Mouse (Mus musculus) heart, postnatal 25 days (tissue): Measurements from ENCODE around the gene Fars2. TPM values are rescaled to one million over a fixed set of nuclear protein-coding genes. Genes with fewer than 3 reads are reported as not detected.
"Not testable (repeated sequence)": the region's sequence is repeated elsewhere in the genome, so short reads cannot be mapped to it uniquely, and the experiment has no call there.

ENCODE experiments used
- DNase-seq: peaks from one replicate; pipeline ENCODE4 v3.0.0; 2022; ENCODE audit warnings: low spot score
- intact Hi-C: fragments of 180-260 bp; cut with DNase I; formaldehyde crosslinking; loops from one replicate; pipeline ENCODE4 v1.15.1; 2025
- total RNA-seq, 2 experiments: library from RNA; stranded (reverse); gene quantifications; 2 replicates each; pipeline ENCODE4 v1.2.3; 2021

Fars2 gene
- total RNA-seq, 2 experiments from 2014 or later = 70.4 to 76.9 TPM

- intact Hi-C loops = no loop called here
- no peak for DNase-seq
Measured at GRCm38 (mm10) chr13:36330542-36330941, 213.3 kb downstream of the Fars2 start.

DNA sequence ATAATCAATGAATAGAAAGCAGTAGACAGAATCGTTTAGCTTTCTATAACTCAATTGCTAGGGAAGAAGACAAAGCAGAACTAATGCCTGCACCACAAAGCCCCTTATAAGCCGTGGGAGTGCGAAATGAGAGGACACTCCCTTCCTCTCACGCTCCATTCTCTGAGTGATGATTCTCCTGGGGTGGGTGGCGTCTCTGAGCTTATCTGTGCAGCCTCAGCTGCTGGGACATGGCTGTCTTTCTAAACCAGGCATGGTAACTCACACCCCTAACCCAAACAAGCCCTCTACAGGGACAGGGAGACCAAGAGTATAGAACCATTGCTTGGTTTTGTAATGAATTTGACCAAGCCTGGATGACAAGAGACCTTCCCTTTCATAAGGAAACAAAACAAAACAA is 217.5 kb downstream of the Fars2 start:
- DNase-seq = no peak
- intact Hi-C loops = no loop called here

DNA sequence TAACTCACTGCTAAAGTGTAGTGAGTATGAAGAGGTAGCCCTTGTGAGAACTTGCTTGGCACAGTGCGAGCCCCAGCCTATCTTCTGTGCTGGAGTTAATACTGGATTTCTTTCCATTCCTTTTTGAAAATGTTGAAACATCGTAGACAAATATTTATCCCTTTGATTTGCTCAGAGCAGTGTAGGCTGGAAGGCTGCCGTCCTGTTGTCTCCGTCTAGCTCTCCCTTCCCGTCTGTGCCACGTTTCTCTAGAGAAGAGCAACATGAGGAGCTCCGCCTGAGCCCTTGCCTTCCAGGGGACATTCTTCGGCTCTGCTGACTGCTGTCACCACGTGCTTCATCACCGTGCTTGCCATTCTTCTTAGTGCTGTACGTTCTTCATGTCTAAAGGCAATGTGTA is 234.3 kb downstream of the Fars2 start:
- intact Hi-C loops = no loop called here

GRCm38 (mm10) chr13:36357469-36357868 is 240.3 kb downstream of the Fars2 start:
- no peak for DNase-seq
- intact Hi-C loops = no loop called here

More for the DNA sequence above, 234.3 kb downstream of the Fars2 start:
- DNase-seq = no peak

DNA sequence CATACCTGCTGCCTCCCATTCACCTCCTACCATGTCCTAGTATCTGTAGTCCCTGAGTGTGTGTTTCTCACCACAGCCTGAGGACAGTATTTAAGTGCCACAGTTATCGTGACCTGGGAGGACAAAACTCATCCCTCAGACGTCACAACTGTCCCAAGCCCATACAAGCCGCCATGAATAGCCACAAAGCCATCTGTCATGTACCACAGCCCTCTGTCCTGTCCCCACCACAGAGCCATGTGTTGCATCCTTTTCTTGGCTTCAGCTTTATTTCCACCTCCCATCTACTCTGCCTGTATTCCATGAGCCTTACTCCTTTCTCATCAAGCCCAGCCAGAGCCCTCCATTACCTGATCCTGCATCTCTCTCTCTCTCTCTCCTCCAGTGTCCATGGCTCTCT is 244.2 kb downstream of the Fars2 start:
- DNase-seq = no peak
- intact Hi-C loops = no loop called here

DNA sequence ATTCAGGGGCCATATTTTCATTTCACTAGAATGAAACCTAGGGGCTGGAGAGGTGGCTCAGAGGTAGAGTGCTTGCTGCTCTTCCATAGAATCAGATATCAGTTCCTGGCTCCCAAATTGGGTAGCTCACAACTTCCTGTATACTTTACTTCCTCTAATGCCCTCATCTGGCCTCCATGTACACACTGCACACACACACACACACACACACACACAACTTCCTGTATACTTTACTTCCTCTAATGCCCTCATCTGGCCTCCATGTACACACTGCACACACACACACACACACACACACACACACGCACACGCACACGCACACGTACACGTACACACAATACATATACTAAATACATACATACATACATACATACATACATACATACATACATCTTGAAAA is 248.5 kb downstream of the Fars2 start:
- intact Hi-C loops, DNase-seq: not testable (repeated sequence)

GRCm38 (mm10) chr13:36366304-36366703 is 249.1 kb downstream of the Fars2 start:
- DNase-seq = no peak

GRCm38 (mm10) chr13:36367712-36368491 is 250.7 kb downstream of the Fars2 start:
- intact Hi-C loops = no loop called here
- DNase-seq = no peak

More at GRCm38 (mm10) chr13:36366304-36366703, 249.1 kb downstream of the Fars2 start:
- intact Hi-C loops = no loop called here

GRCm38 (mm10) chr13:36368799-36369198 is 251.6 kb downstream of the Fars2 start:
- DNase-seq = no peak
- intact Hi-C loops = no loop called here

DNA sequence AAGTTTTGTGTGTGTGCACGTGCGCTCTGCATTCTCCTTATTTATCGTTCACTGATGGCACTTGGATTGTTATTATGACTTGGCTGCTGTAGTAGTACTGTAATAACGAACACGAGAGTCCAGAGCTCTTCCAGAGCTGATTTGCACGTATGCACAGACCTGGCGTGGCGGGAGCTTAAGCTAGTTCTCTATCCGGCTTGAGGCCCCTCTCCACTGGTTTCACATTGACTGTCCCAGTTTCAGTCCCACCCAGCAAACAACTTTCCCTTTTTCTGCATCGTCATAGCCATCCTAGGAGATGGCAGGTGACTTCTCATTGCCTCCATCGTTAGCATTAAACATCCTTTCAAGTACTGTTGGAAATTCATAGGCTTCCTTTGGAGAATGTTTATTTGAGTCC is 252.2 kb downstream of the Fars2 start:
- intact Hi-C loops = no loop called here
- no peak for DNase-seq

DNA sequence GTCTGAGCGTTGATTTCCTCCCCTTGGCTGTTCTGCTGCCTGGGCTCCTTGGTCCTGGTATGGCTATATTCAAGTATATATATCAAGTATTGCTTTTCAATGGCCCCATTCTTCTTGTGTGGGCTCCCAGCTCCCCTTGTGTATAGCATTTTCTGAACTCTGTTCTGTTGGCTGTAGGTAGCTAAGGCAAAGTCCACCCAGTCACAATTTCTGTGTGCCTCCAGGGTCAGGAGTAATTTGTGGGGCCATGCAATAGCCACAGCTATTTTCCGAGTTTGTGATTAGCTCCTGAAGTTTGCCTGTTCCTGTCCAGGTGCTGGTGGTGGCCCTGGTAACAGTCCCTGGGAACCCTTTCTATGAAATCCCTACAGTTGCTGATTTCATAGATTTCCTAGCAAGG is 266.0 kb downstream of the Fars2 start:
- intact Hi-C loops = no loop called here
- DNase-seq = no peak

GRCm38 (mm10) chr13:36386074-36386473 is 268.9 kb downstream of the Fars2 start:
- intact Hi-C loops = no loop called here
- no peak for DNase-seq

DNA sequence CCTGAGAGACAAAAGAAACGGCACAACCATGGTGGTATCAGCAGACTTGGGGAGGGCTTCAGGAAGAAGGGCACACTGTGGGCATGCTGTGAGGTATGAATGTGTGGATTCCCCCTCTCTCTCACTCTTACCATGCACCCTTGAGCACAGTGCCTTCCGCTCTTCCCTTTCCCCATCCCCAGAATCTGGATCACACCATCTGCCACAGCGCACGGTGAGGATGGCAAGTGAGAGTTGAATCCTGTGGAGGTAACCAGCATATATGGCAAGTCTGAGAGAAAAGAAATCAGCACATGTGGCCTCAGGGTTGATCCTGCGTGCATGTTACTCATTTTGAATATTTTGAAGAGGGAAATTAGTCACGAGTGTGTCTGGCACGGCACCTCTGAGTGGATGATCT is 274.7 kb downstream of the Fars2 start:
- no peak for DNase-seq
- intact Hi-C loops = no loop called here

DNA sequence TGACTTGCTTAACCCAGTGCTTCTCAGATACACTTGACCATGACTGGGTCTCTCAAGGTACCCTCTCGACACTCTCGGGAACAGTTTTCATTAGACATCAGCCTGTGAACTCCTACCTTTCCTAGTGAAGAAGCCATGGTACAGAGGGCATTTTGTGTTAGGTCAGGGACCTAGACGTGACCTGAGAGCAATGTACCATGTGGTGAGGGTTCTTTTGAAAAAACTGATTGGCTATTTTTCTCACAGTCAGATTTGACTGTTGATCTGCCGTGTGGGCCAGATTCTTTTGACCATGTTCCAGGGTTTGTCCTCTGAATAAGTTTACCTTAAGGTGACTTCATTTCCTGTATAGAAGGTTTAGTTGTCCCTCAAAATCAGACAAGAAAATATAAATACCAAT is 275.5 kb downstream of the Fars2 start:
- DNase-seq = no peak
- intact Hi-C loops = no loop called here

GRCm38 (mm10) chr13:36401011-36401410 is 283.8 kb downstream of the Fars2 start:
- DNase-seq = no peak
- intact Hi-C loops = no loop called here

DNA sequence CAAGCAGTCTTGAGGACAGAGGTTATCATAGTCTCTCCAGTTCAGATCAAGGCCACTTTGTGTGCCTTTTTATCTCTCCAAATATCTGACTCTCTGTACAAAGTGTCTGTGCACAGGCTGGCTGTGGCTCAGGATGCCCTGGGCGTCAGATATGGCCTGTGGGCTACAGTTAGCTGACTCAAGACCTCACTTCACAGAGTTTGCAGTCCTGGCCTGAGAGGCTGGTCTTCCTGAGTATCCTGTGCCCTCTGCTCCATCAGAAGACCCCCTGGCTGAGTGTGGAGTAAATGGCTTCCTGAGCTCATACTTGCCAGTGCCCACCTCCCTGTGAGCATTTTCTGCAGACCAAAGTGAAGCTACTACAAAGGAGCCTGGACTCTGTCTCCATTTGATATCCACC is 296.1 kb downstream of the Fars2 start:
- intact Hi-C loops = no loop called here
- DNase-seq = no peak

DNA sequence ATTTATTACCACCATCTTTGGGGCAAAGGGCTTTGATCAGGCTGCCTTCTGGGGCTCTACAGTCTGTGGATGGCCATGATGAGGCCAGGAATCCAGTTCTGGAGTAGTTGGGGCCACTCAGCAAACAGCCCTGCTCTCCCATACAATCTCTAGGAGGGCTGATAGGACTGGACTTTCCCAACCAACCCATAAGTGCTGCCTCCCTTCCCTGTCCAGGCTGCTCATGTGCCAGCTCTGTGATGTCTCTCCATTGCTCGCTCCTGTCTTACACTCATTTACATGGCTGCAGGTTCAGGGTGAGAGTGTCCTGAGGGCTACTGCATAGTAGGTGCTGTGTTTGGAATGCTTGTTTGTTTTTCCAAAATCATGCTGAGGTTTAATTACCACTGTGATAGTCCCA is 298.0 kb downstream of the Fars2 start:
- intact Hi-C loops = no loop called here
- no peak for DNase-seq

DNA sequence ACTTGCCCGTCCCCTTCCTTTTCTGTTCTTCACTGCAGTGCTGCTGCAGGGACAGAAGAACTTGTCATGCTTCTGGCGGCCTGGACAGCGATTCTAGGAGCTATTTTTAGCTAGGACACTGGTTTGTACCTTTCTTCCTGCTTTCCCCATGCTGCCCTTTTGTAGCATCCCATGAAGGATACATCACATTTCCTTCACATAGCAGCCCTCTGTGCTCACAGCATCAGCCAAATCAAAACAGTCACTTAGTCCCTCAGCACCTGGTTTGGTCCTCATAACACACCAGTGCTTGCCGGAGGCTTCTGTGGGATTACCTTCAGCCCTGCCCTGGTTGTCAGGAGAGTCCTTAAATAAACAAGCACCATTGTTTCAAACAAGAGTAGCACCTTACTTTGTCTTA is 299.3 kb downstream of the Fars2 start:
- no peak for DNase-seq
- intact Hi-C loops = no loop called here

DNA sequence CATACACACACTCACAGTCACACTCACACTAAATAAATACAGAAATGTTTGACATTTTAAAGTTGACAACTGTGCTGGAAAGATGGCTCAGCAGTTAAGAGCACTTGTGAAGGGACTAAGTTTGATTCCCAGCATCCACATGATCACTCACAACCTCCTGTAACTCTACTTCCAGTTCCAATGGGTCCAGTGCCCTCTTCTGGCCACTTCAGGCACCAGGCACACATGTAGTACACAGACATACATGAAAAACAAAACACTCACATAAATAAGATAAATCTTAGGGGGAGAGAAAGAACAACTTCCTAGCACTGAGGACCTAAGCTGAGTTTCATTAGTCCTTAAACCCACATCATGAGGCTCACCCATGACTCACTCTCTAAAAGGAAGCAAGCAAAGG is 302.1 kb downstream of the Fars2 start:
- intact Hi-C loops = no loop called here

GRCm38 (mm10) chr13:36422446-36422845 is 305.2 kb downstream of the Fars2 start:
- DNase-seq = no peak
- intact Hi-C loops = no loop called here

More for the DNA sequence above, 302.1 kb downstream of the Fars2 start:
- DNase-seq = no peak

DNA sequence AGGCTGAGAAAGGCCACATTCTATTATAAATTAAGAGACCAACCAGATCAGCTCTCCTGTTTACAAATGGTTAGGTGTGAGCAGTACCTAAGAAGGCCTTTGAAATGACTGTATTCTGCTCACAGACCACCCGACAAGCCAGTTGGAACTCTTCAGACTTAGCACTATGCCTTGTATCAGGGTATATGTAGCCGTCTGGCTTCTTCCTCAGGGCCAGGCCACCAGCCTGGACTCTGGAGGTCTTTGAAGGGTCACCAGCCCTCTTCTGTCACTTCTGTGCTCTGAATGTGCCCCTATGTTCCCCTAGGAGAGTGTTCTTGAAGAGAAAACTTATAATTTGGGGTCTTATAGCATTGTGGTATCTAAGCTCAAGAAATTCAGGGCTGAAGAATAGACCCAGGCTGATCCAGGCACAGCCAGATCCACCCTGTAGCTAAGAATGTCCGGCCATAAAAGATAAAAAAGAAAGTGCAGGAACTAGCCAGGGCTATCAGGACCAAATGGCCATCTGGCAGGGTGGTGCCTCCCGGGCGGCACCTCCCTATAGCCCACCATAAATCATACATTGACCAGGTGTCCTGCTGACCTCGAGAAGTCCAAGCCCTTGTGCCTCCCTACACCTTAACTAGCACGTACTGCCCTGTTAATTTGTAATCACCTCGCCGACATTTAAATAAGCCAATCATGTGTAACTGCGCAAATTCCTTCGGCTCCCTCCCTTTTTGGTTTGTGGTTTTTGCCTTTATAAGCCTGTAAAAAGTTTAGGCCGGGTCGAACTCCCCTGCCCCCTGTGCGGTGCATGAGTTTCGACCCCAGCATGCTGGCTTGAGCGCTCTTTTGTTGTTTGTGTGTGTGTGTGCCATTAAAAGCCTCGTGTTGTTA is 308.9 kb downstream of the Fars2 start:
- intact Hi-C loops, DNase-seq: not testable (repeated sequence)
